Mouse (Mus musculus) heart, postnatal 10 days (tissue): Measurements from ENCODE around the gene Retreg2. TPM values are rescaled to one million over a fixed set of nuclear protein-coding genes. Genes with fewer than 3 reads are reported as not detected.

ENCODE experiments used
- DNase-seq, 2 experiments: peaks; one replicate each; pipeline ENCODE4 v3.0.0; 2021
- intact Hi-C: fragments of 180-260 bp; cut with DNase I; formaldehyde crosslinking; loops from one replicate; pipeline ENCODE4 v1.15.1; 2025
- total RNA-seq, 2 experiments: library from RNA; stranded (reverse); gene quantifications; 2 replicates each; pipeline ENCODE4 v1.2.3; 2021

Retreg2 gene
- total RNA-seq, 2 experiments from 2014 or later: 29.2 to 33.2 TPM

- intact Hi-C loops: loop anchor here (2.0 kb wide), 1 partner anchor 25 kb away; the partner anchor contains the start of genes Cnppd1 and Retreg2
- DNase-seq: no peak
Observed at GRCm38 (mm10) chr1:75168093-75168471, 25.5 kb downstream of the Retreg2 start.

DNA sequence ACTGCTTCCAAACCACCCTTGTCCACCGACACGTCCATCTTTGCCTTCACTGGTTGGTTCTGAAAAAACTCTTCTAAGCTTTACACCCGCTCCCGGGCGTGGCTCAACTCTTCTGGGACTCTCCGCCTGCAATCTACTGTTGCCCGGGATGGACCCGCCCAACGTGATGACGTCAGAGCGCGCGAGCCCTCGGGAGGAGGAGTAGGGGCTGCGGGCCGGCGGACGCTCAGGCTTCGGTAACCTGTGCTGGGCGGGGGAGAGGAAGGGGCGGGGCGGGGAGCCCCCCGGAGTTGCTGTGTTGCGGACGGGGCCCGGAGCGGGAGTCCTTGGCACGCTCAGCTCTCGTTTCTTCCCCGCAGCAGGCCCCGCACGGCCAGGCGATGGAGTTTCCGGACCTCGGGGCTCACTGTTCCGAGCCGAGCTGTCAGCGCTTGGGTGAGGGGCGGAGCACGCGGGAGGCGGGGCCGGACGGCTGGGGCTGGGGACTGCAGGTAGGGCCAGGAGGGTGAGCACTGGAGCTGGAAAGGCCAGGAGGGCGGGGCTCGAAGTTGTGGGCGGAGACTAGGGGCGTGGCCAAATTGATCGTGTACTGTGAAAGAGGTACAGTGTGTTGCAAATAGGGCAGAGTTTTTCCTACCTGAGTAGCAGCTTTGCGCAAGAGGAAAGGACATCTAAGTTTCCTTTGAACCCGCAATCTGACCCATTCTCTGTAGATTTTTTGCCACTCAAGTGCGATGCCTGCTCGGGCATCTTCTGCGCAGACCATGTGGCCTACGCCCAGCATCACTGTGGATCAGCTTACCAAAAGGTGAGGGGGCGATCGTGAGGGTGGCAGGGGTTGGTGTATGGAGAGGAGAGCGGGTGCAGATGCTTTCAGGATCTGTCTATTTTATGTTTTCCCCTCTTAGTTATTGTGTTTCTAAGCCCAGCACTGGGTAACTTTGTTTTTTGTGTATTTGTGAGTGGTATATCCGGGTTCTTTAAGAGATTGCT lies 26.2 kb downstream of the Retreg2 start, which contains the start of gene Zfand2b:
Zfand2b (plus strand) TSS at position 175 of the 993 bp plus-strand sequence.
- intact Hi-C loops: loop anchor here (2.0 kb wide), 1 partner anchor 26 kb away; the partner anchor contains the start of genes Cnppd1 and Retreg2

GRCm38 (mm10) chr1:75179334-75180104 lies 36.9 kb downstream of the Retreg2 start:
- DNase-seq: peak; percentile 59 to 61
- intact Hi-C loops: no loop called here

More for the DNA sequence above, 26.2 kb downstream of the Retreg2 start, which contains the start of gene Zfand2b:
- DNase-seq: peak; percentile 97 to 98

DNA sequence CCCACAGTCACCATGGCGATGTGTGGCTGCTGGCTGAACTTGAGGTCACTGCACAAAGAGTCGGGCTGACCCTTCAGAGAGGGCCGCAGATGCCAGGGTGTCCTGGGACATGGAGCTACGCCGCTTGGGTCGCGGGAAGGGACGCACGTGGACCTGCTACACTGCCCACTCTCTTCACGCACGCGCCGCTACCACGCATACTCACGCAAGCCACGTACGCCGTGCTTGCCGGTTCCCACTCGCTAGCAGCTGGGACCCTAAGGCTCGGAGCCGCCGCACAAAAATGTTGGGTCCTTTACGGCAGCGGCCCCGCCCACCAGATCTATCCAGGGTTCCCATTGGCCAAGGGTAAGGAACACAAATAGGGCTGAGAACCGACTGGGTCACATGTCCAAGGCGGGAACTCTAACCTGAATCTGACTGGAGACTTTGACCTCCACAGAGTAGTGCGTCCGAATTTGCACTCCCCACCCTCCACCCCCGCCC lies 37.6 kb downstream of the Retreg2 start, which contains the start of gene Abcb6:
Abcb6 (minus strand) TSS at position 288 of the 486 bp plus-strand sequence.
- DNase-seq: peak; percentile 92 to 93
- intact Hi-C loops: no loop called here

DNA sequence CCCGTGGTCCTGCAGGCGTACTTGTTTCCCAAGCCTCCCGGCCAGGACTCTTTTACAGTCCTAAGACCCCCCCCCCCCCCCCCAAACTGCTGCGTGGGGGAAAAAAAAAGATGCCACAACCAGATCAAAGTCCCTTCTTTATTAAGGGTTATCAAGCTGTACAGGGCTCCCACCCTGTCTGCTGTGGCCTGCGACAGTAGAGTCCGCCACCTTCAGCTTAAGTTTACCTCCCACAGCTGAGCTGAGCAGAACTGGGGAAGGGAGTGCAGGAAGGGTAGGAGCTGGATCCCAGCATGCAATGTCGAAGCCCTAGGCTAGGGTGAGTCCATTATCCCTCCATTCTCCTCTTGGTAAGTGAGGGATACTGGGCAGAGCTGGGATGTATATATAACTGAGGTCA lies 38.2 kb downstream of the Retreg2 start:
- intact Hi-C loops: no loop called here
- no peak for DNase-seq

DNA sequence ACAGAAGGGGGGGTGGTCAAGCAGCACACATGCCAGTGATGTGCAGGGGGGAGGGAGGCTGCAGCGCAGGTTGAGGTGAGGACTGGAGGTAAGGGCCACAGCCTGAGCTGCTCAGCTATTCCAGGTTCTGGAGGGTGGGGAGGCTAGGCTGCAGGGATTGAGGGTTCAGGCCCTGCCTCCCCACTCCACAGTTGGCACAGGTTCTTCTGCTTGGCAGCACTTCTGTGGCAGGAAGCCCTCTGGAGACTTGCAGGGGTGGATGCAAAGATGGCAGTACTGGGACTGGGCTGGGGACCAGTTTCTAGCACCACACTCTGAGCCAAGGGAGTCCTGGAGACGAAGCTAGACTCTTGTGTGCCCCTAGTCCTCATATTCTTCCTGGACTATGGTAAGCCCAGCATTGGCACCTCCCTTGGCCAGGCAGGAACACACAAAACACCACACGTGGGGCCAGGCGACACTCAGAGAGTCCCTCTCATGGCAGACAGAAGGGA lies 38.8 kb downstream of the Retreg2 start:
- intact Hi-C loops: no loop called here
- no peak for DNase-seq

DNA sequence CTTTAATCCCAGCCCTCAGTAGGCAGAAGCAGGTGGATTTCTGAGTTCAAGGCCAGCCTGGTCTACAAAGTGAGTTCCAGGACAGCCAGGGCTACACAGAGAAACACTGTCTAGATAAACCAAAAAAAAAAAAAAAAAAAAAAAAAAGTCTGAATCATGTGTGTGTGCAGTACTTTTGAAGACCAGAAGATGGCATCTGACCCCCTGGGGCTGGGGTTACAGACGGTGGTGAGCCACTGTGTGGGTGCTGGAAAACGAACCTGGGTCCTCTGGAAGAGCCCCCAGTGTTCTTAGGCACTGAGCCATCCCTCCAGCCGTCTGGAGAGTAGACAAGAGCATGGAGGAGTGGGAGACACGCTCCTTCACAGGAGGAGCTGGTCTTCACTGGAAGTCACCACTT lies 39.6 kb downstream of the Retreg2 start:
- DNase-seq: no peak
- intact Hi-C loops: no loop called here

DNA sequence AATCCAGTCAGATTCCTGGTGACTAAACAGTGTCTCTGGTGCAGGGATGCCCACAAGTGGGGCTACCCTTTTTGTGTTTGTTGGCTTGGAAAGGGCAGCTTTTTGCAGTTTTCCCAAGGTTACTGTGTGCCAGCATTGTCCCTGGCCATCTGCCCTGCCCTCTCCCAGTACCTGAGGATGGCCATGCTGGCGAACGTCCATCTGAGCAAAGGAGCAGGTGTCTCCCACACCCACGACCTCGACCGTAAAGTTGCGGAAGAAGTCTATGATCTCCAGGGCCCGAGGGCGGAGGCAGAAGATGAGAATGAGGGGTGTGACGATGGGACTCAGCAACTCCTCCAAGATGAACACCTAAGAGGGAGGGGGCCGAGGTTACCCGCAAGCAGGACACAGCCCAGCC lies 42.9 kb downstream of the Retreg2 start:
- DNase-seq: no peak

GRCm38 (mm10) chr1:75187126-75187525 lies 44.5 kb downstream of the Retreg2 start:
- intact Hi-C loops: no loop called here
- no peak for DNase-seq

More for the DNA sequence above, 42.9 kb downstream of the Retreg2 start:
- intact Hi-C loops: no loop called here

DNA sequence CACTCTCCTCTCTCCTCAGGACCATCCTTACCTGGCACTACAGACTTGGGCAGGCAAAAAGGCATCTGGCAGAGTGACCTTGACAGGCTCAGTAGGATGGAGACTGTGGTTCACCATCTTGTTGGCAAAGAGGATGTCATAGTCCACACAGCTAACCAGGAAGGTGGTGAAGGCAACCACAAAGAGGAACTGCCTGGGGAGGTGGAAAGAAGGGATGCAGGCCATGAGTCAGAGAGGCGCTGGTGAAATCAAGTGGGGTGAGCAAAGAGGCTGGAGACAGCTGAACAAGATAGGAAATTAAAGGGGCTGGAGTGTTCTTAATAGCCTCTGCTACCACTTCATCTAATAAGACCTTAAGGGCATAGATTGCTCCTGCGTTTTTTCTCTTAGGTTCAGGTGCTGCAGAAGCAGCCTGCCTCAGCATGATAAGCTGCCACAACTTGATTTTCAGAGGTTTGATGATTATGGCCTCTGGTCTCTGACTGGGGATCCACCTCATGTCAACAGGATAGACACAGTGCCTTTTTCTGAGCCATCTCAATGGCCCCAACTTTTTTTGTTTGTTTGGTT lies 45.4 kb downstream of the Retreg2 start:
- DNase-seq: no peak
- intact Hi-C loops: no loop called here

DNA sequence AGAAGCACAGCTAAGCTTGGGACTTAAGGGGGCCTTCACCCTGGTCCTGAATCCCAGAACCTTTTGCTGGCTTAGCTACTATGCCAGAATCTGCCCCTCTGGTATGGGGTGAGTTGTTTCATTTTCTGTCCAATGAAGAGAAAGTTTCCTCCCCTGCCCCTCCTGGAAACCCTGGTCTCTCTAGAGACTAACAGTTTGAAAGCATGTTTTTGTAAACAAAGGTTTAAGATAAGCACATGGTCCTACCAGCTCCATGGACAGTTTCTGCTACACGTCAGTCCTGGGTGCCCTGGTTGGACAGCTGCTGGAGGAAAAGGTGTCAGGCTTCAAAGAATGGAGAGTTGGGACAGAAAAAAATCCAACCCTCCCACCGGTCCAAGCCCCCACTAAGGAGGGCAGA lies 48.0 kb downstream of the Retreg2 start:
- DNase-seq: no peak
- intact Hi-C loops: no loop called here

DNA sequence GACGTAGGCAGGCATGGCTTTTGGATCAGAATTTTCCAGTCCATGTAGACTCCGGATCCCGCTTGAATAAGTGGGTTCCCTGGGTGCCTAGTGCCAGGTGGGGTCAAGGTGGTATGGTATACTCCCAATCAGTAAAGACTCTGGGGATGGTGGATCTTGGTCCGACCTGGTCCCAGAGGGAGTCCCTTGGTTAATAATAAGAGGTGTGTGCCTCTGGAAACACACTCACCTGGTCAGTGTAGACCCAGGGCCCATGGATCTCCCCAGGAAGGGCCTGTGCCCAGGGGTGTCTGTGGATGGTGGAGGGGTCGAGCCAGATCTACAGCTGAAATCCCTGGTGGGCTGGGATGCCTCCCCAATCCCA lies 48.7 kb downstream of the Retreg2 start:
- intact Hi-C loops: no loop called here
- DNase-seq: no peak

DNA sequence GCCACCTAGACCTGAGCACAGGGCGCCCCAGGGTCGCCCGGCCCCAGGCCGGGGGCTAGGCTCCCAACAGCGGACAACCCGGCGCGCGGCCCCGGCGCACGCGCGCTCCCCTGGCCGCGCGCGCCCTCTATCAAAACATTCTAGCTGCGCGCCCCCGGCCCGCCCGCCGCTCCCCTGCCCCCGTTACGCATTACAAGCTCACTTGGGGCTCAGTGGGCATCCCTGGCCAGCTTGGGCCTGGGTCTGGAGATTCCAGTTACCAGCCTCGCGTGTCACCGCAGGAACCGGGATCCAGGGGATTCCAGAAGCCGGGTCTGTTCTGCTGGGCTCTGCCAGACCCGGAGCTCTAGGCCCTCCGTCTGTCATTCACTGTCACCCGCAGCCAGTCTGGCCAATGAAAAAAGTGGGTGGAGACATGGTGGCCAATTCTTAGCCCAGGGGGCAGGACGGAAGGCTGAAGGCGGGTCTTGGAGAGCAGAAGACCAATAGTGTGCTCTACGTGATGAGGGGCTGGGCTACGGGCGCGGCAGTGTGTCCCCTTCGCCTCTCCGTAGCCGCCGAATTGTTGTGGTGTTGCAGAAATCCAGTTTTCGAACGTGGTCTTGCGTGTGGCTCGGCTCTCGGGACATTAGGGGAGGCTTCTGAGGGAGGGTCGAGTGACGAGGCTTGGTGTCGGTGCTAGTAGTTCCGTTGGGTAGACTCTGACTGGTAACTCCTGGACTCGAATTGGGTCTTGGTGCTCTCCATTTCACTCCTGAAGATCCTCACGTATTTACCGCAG lies 49.2 kb downstream of the Retreg2 start, which contains the start of the genes Ankzf1 and Atg9a:
Ankzf1 (plus strand) TSS at position 530 of the 781 bp plus-strand sequence.
Atg9a (minus strand) TSS at position 575 of the 781 bp plus-strand sequence.
- peak; percentile 97 for DNase-seq
- intact Hi-C loops: loop anchor here (1.0 kb wide), 1 partner anchor 17 kb away; no protein-coding TSS in a partner anchor

- DNase-seq: peak; percentile 38 to 48
- intact Hi-C loops: loop anchor here (1.0 kb wide), 1 partner anchor 17 kb away; no protein-coding TSS in a partner anchor
Observed at GRCm38 (mm10) chr1:75192452-75192851, 49.9 kb downstream of the Retreg2 start.

Other genes starting within 250 kb of the Retreg2 start
- not detected for gene Cryba2, start 249.6 kb upstream of the Retreg2 start, total RNA-seq
- under 1 TPM in 1 of 2 experiments, not detected in 1; 0.05 TPM for gene Cfap65, start 207.2 kb upstream of the Retreg2 start, total RNA-seq
- under 1 TPM in 1 of 2 experiments, not detected in 1; 0.14 TPM for gene Ihh, start 191.1 kb upstream of the Retreg2 start, total RNA-seq
- gene Nhej1, start 17.6 kb upstream of the Retreg2 start, total RNA-seq: 1 to 10 TPM; 2.2 to 2.7 TPM
- gene Slc23a3, start 8.9 kb upstream of the Retreg2 start, total RNA-seq: 1 to 10 TPM in 1 of 2 experiments, under 1 TPM in 1; 0.72 to 1.6 TPM
- gene Cnppd1, start 67 bp upstream of the Retreg2 start, total RNA-seq: 10 to 100 TPM; 31.4 to 34.9 TPM
- 10 to 100 TPM; 20.2 to 20.4 TPM for gene Zfand2b, start 25.9 kb downstream of the Retreg2 start, total RNA-seq
- gene Abcb6, start 37.6 kb downstream of the Retreg2 start, total RNA-seq: 10 to 100 TPM; 23.6 to 26.8 TPM
- gene Ankzf1, start 49.4 kb downstream of the Retreg2 start, total RNA-seq: 10 to 100 TPM; 12.5 TPM
- gene Atg9a, start 49.4 kb downstream of the Retreg2 start, total RNA-seq: 10 to 100 TPM; 51.6 to 54.2 TPM
- 10 to 100 TPM in 1 of 2 experiments, 1 to 10 TPM in 1; 9.9 to 10.5 TPM for gene Glb1l, start 68.0 kb downstream of the Retreg2 start, total RNA-seq
- 10 to 100 TPM; 60.1 to 61.4 TPM for gene Stk16, start 68.1 kb downstream of the Retreg2 start, total RNA-seq
- 100 to 1,000 TPM; 543 to 577 TPM for gene Tuba4a, start 77.1 kb downstream of the Retreg2 start, total RNA-seq
- not detected for gene A630095N17Rik, start 89.3 kb downstream of the Retreg2 start, total RNA-seq
- gene Dnajb2, start 93.6 kb downstream of the Retreg2 start, total RNA-seq: 10 to 100 TPM; 58.3 to 61.4 TPM
- under 1 TPM; 0.34 to 0.42 TPM for gene Ptprn, start 121.7 kb downstream of the Retreg2 start, total RNA-seq
- not detected for gene Resp18, start 135.6 kb downstream of the Retreg2 start, total RNA-seq
- 10 to 100 TPM; 92.2 to 92.7 TPM for gene Dnpep, start 175.2 kb downstream of the Retreg2 start, total RNA-seq
- gene Des, start 217.6 kb downstream of the Retreg2 start, total RNA-seq: 100 to 1,000 TPM; 909 to 916 TPM
- gene Speg, start 232.5 kb downstream of the Retreg2 start, total RNA-seq: 100 to 1,000 TPM; 104 to 112 TPM